Comparison of ENCODE assay signal across 28 mouse cellular contexts in the genomic region with DNA sequence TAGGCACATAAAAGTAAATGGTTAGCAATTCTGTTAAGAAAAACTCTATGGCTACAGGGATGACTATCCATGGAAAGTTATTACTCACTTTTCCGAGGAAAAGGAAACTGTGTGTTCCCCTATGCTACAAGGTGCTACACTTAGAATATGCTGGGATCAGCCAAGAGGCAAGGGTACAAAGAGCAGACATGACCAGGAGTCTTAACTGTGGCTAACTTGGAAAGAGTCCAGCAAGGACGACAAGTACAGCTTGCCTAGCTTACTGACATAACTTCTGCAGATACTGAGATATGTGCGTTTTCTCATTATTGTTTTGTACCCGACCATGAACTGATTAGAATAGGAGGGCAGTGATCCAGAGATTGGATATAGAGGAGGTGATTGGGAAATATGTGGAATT.
A peak's percentile ranks its signal among the peaks of the same experiment; 100 is the strongest.
DNase-seq lines count a peak whose midpoint lies in the region; ATAC-seq and TF ChIP-seq lines count a peak whose summit lies in the region.
"Had no signal": no experiment of that assay in that cellular context is flagged by ENCODE, and none has a peak within 500 bp of the region (broad histone marks: within the 10 kb centered on the region; RNA-seq: fewer than 3 reads in every experiment).

No protein-coding gene starts in this region.

- H3K27ac ChIP-seq in liver, adult 2 months (replicated peaks; ENCODE audit: insufficient read depth, low read depth, low read length) = no peak overlapping the region
- no peak overlapping the region for H3K27ac ChIP-seq in liver, postnatal 0 days (ENCODE audit: low read depth)
- no peak overlapping the region for H3K27ac ChIP-seq in left cerebral cortex, adult 2 months
- H3K27ac ChIP-seq: forebrain, embryonic 10.5 days; forebrain, embryonic 13.5 days; gastrocnemius, adult 2 months; heart, embryonic 15.5 days; hindbrain, embryonic 10.5 days; hindbrain, embryonic 13.5 days had no signal

- no peak overlapping the region for H3K4me3 ChIP-seq in liver, adult 2 months (ENCODE audit: insufficient read depth, low read depth, low read length)
- H3K4me3 ChIP-seq in liver, postnatal 0 days (ENCODE audit: low read depth, low read length) = no peak overlapping the region
- no peak overlapping the region for H3K4me3 ChIP-seq in left cerebral cortex, adult 2 months
- H3K4me3 ChIP-seq: forebrain, embryonic 10.5 days; forebrain, embryonic 13.5 days; gastrocnemius, adult 2 months; heart, embryonic 12.5 days; heart, embryonic 15.5 days; hindbrain, embryonic 10.5 days; hindbrain, embryonic 13.5 days had no signal

- H3K9ac ChIP-seq in liver, adult 2 months (ENCODE audit: low read depth, low read length) = no peak overlapping the region
- no peak overlapping the region for H3K9ac ChIP-seq in liver, postnatal 0 days (replicated peaks)
- H3K9ac ChIP-seq: forebrain, embryonic 13.5 days; heart, embryonic 12.5 days; heart, embryonic 15.5 days; hindbrain, embryonic 13.5 days had no signal

- no peaks in the 10 kb centered on the region for H3K27me3 ChIP-seq in liver, adult 2 months (ENCODE audit: control insufficient read depth, insufficient read depth, low read length)
- H3K27me3 ChIP-seq in liver, postnatal 0 days (ENCODE audit: insufficient read depth, low read length) = no peaks in the 10 kb centered on the region
- H3K27me3 ChIP-seq: CH12.LX; forebrain, embryonic 13.5 days; heart, embryonic 12.5 days; heart, embryonic 15.5 days; hindbrain, embryonic 13.5 days had no signal

- intact Hi-C loops in left cerebral cortex, adult 2 months (cut with DNase I) = no loop called here

- H3K4me1 ChIP-seq in liver, adult 2 months (ENCODE audit: control insufficient read depth, insufficient read depth, low read length) = no peaks in the 10 kb centered on the region
- no peaks in the 10 kb centered on the region for H3K4me1 ChIP-seq in liver, postnatal 0 days (ENCODE audit: insufficient read depth)
- H3K4me1 ChIP-seq: forebrain, embryonic 10.5 days; forebrain, embryonic 13.5 days; heart, embryonic 12.5 days; heart, embryonic 15.5 days; hindbrain, embryonic 10.5 days; hindbrain, embryonic 13.5 days had no signal

- TF ChIP-seq EP300 in liver, postnatal 0 days (IDR thresholded peaks at IDR 0.05; ENCODE audit: low read depth) = no peak

- TF ChIP-seq CTCF in liver, adult 2 months (IDR thresholded peaks at IDR 0.05; ENCODE audit: low read depth, low read length) = no peak
- no peak for TF ChIP-seq CTCF in liver, postnatal 0 days (IDR thresholded peaks at IDR 0.05; ENCODE audit: low read depth)
- no peak for TF ChIP-seq CTCF in left cerebral cortex, adult 2 months (IDR thresholded peaks at IDR 0.05)

- DNase-seq in kidney, adult 18-20 months = peak; percentile 8
- DNase-seq in kidney, postnatal 4 days = no peak
- DNase-seq in liver, adult 2 months (ENCODE audit: extremely low read depth, low read depth, low spot score) = peak; percentile 6
- DNase-seq in liver, postnatal 0 days = no peak
- DNase-seq in kidney, postnatal 25 days = peak; percentile 18 to 43
- no peak for DNase-seq in frontal cortex, postnatal 10 days (ENCODE audit: low spot score in 2 of 2)
- no peak for DNase-seq in left cerebral cortex, adult 2 months (ENCODE audit: extremely low spot score in 1 of 2, low spot score in 2 of 2)
- DNase-seq: adrenal gland, postnatal 10 days; adrenal gland, postnatal 36 days; B cell, adult 2 months; cerebellum, adult 18-20 months; cerebellum, adult 9-10 months; cerebellum, postnatal 14 days; gastrocnemius, adult 2 months; gastrocnemius, postnatal 14 days; heart, adult 11 months; heart, postnatal 10 days; heart, postnatal 36 days had no signal

- H3K9me3 ChIP-seq in liver, postnatal 0 days (ENCODE audit: low read length) = no peaks in the 10 kb centered on the region
- H3K9me3 ChIP-seq: forebrain, embryonic 10.5 days; forebrain, embryonic 13.5 days; G1E; heart, embryonic 12.5 days; heart, embryonic 15.5 days; hindbrain, embryonic 10.5 days; hindbrain, embryonic 13.5 days had no signal

- no peak overlapping the region for H3K4me2 ChIP-seq in liver, postnatal 0 days (ENCODE audit: low read depth, low read length)
- H3K4me2 ChIP-seq: forebrain, embryonic 13.5 days; heart, embryonic 12.5 days; heart, embryonic 15.5 days; hindbrain, embryonic 13.5 days had no signal

- TF ChIP-seq POLR2A in liver, adult 2 months (IDR thresholded peaks at IDR 0.05; ENCODE audit: extremely low read depth, insufficient read depth, low read length) = no peak

- no peaks in the 10 kb centered on the region for H3K79me2 ChIP-seq in liver, adult 2 months (ENCODE audit: control insufficient read depth, insufficient read depth, low read length)

- WGBS in liver, adult 2 months = 73% methylated on average over 4 of the region's 4 CpGs
- WGBS in liver, postnatal 0 days (ENCODE audit: insufficient replicate concordance) = 73% methylated on average over 4 of the region's 4 CpGs

- no peak for ATAC-seq in liver, postnatal 0 days
- ATAC-seq: forebrain, embryonic 13.5 days; forebrain, embryonic 16.5 days; Patski had no signal

- no peaks in the 10 kb centered on the region for H3K36me3 ChIP-seq in liver, adult 2 months (ENCODE audit: control insufficient read depth, insufficient read depth, low read length)
- H3K36me3 ChIP-seq in liver, postnatal 0 days (replicated peaks; ENCODE audit: insufficient read depth, low read length) = no peaks in the 10 kb centered on the region
- H3K36me3 ChIP-seq: forebrain, embryonic 10.5 days; G1E; heart, embryonic 12.5 days; heart, embryonic 15.5 days; hindbrain, embryonic 10.5 days; hindbrain, embryonic 13.5 days had no signal

Comparison
In these comparisons a context has a peak if more than half of its experiments do, and no peak if none do; other contexts are left out.
1. DNase-seq: peak in kidney, adult 18-20 months (single experiment), liver, adult 2 months (single experiment) and kidney, postnatal 25 days (2 of 2); none in kidney, postnatal 4 days (0 of 2), liver, postnatal 0 days (single experiment), frontal cortex, postnatal 10 days (0 of 2) and left cerebral cortex, adult 2 months (0 of 2).